Mouse (Mus musculus) cerebellum, adult 18-20 months (tissue): ENCODE data around the gene Shc1.
A peak's percentile ranks its signal among the peaks of the same experiment; 100 is the strongest.

Experiments used
- DNase-seq, 2 experiments: peaks; one replicate each; pipeline ENCODE4 v3.0.0; 2021

The Shc1 gene

DNA sequence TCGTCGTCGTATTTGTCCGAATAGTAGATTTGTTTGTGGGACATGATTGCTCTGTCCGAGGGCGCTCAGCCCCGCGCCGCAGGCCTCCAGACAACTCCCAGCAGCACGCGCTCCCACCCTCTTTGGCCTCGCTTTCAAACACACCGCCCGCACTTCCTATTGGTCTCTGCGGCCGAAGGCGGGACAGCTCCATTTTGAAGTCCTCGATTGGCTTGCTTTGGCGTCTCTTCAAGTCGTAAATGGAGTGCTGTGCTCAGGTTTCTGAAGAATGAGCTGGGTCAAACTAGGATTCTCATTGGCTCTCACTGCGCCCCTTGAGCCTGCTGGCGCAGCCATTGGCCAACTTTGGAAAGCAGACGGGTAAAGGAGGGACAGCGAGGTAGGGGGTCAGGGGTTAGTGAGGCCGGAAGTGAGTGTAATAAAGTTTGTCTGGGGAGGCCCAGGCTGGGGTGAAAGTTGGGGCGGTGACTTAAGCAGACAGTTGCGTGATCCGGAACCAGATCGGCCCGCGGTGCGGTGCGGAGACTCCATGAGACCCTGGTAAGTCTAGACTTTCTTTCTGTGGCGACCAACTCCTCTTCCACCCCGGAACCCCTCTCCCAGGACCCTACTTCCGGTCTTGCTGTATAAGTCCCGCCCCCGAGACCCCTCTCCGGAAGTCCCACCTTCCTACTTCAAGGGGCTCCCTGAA is at the start of gene Shc1, which contains the start of gene Cks1b:
Gene Shc1, plus strand, starts transcription at position 274 of the 691 bp plus-strand sequence.
Gene Cks1b, minus strand, starts transcription at position 214 of the 691 bp plus-strand sequence.
- peak; percentile 83 to 92 for DNase-seq

DNA sequence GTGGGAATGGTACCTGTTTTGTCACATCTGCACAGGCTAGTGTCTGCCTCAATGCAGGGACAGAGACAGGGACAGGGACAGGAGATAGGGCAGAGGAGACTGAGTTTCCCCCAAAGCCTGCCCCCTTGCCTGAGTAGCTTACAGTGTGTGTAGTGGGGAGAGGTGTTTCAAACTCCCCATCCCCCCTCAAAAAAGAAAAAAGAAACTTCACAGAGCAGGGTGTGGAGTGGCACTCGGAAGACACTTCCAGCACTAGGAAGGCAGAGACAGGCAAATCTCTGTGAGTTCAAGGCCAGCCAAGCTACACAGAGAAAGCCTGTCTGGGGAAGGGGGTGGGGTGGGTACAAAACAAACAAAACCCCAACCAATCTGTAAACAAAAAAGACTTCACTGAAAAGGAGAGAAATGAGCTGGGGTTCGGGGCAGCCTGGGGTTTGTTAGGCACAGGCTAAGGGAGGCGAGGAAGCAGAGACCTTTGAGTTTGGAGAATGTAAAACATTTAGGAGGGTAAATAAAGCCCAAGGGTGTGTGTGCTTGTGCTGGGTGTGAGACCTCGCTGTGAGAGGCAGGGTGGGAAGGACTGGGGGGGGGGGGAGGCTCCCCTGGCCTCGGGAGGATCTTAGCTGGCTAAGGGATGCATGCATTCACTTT is 44.5 kb upstream of the Shc1 start:
- DNase-seq, result no peak

DNA sequence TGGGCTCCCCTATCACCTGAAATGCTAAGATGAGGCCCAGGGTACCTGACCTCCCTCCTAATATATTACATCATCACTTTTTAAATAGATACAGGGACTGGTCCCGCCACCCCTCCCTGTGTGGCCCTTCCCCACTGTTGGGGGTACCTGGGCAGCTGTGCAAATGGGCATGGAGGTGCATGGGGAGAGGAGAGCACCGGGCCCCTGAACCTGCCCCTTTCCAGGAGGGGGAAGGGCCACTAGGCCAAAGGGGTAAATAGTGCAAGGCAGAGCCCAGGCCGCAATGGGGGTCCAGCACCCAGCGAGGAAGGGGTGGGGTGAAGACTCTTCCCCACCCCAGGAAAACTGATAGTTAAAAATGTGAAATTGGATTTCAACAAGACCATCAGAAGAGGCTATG is 40.4 kb upstream of the Shc1 start:
- no peak for DNase-seq

DNA sequence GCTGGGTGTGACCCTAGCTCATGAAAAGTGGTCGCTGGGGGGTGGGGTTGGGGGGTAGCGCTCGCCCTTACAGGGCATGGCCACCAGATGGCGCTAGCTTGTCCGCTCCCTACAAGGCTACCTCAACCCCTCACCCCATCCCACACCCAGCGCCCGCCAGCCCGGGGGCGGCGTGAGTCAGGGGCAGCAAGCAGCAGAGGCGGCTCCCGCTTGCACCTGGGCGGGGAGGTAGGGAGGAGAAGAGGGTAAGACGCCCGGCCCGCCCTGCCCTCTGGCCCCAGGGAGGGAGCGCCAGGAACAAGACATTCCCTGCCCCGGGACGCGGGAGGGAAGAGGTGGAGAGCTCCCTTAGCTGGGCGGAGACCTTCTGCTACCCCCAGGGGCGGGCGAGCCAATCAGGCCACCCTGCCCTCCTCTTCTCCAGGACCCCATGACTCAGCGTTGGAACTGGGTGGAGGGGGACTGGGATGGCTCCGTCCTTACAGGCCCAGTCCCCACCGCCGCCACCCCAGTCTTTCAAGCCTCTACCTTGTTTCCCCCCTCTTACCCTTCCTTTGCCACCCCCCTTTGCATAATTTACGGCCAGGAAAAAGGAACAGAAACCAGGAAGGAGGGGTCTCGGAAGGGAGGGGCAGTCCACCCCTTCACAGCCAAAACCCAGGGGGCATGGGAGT is 39.7 kb upstream of the Shc1 start:
- DNase-seq, result peak; percentile 58 to 72

DNA sequence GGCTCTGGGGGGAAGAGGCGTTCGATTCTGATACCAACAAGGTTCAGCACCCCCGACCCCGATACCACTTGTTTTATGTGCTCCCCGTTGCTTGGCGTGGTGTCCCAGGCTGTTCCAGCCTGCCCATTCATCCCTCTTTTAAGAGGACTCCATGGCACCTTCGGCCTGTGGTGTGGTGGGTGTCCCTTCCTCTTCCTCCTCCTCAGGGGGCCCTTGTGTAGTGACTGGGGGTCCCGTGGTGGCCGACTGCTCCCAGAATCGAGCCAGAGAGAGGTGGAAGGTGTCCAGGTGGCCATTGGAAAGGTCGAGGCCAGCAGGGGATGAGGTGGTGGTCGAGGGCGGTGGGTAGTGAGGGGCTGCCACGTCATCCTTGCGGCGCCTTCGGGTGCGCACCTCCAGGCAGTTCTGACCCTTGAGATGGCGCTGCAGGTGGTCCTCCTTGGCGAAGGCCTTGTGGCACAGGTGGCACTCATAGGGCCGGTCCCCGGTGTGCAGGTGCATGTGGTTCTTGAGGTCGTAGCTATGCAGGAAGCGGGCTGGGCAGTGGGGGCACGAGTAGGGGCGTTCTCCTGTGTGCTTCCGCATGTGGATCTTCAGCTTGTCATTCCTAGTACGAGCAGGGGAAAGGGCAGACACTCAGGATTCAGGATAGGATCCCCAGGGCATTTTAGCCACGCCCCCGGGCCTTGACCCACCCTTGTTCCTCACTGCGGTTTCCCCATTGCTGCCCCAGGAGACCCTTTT is 38.7 kb upstream of the Shc1 start:
- DNase-seq, result no peak

DNA sequence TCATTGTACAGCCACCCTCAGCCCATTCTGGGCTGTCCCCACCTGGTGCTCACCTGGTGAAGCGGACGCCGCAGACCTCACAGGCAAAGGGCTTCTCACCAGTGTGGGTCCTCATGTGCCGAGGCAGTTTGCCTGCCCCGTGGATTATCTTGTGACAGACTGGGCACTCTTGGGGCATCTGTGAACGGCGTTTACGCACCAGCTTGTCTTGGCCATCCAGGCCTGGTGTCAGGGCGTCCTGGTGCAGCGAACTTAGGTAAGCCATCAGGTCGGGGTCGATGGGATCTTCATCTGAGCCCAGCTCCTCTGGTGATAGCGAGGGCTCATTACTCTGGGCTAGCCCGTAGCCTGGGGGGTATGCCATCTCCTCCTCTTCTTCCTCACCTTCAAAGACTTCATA is 38.0 kb upstream of the Shc1 start:
- DNase-seq, result no peak

DNA sequence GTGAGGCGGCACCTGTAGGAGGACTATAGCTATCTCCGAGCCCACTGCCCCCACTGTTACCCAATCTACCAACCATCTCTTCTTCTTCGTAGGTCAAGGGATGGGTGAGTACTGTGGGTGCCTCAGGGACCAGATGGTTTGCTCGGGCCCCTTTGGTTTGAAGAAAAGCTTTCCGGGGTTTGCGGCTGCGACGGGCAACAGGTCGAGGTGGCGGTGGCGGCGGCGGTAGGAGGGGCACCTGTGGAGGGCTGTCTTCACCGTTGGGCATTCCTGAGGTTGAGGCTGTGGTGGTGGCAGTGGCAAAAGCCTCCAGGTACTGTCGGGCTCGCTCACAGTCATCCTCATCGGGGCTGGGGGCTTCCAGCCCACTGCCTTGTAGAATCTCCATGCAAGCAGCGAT is 37.5 kb upstream of the Shc1 start:
- DNase-seq, result no peak

DNA sequence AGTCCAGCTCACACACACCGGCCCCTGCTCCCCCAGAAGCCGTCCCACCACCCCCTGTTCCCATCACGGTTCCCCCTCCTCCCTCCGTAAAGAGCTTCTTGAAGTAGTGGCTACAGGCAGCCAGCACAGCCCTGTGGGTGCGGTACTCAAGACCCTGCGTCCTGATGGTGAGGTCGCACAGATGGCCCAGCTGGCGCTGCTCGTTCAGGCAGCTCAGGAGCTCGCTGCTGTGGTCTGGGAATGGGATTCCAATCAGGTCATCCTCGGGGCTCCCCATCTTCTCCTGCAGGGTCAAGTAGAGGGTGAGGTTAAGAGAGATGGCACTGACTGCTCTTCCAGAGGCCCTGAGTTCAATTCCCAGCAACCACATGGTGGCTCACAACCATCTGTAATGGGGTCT is 37.0 kb upstream of the Shc1 start:
- no peak for DNase-seq

DNA sequence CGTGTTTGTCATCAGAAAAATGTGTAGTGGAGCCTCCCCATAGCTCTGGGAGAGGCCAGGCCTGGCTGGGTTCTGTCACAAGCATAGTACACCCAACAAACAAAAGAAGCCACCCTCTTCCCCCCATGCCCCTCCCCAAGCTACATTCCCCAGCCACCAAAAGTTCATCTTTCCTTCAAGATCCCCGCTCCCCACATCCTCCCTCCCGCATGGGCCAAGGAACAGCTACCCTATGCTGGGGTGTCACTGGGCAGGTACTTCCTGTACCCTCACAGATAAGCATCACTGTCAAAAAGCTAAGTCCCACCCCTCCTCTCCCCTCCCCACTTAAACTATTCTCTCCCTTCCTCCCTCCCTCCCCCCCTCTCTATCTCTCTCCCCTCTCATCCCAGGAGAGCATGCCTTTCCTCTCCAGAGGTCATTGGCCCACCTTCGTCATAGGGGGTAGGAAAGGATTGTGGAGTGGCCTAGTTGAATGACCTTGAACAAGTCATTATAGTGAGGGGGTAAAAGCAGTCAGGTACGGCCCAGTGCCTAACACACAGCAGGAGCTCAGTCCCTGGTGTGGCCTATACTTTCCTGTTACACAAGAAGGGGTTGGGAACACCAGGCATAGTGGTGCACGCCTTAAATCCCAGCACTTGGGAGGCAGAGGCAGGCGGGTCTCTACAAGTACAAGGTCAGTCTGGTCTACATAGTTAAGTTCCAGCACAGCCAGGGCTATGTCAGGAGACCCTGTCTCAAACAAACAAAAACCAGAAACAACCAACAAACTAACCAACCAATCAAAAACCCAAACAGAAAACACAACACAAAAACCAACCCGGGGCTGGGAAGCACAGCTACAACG is 36.0 kb upstream of the Shc1 start:
- DNase-seq, result no peak

DNA sequence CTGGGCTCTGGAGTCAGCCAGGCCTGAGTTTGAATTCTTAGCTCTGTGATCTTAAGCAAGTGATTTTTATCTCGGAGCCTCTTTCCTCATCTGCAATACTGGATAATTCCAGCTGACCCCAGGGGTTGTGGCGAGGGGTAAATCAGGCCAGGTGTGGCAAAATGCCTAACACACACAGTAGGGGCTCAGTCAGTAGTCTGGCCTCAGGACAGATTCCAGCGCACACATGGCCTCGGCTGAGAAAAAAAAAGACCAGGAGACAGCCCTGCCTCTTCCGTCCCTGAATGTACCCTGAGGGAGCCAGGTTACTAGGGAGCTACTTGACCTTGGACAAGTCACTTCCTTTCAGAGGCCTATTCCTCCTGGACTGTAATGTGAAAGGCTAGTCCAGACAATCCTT is 35.3 kb upstream of the Shc1 start:
- DNase-seq, result no peak

DNA sequence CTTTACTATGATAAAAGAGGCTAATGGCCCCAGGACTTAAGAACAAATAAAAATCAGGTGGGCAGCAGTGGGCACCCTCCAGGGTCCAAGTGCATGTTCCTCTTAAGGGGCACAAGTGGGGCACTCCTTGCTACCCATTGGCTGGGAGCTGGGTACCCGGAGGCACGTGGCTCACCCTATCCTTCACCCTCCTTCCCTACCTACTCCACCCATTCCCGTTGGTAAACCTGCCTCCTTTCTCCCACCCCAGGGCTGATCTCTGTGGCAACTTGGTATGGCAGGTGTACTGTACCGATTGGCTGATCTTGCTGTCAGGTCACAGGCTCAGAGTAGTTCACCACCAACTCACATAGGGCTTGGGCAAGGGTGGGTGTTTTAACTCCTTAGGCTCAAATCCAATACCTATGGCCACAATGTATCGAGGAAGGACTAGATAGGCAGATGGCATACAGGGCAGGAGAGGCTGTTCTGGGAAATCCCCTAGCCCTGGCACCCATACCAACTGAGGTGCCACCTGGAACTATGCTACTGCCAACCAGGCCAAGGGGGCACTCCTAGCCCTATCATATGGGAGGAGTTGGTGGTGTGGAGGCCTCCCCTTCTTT is 34.5 kb upstream of the Shc1 start:
- DNase-seq, result no peak

DNA sequence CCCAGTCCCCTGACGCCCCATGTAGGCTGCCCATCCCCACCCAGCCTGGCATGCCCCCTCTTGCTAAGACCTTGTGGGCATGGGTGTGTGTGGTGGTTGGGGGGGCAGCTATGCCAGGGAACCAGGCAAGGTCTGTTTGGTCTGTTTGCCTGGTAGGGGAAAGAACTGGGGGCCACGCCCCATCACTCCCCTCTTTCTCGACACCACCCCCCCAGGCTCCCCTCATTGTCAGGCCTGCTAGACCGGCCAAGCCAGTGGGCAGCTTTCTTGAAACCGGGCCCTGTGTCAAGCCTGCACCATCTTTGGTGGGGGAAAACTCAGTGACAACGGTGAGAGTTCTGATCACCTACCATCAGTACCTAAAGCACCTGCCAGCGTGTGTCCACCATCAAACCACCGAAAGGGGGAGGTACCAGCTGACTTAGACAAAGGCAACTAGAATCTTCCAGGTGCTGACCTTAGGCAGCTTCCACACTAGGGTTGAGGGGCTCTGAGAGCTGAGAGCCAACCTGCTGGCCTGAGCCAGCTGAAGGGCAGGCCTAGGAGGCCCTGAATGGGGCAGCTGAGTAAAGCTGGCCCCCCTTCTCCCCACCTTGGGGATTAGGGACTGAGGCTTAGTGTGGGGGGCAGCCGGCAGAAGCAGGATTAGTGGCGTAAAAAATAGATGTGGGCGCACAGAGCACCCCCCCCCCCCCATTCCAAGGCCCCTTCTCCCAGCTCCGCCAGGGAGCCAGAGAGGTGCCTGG is 33.7 kb upstream of the Shc1 start:
- no peak for DNase-seq

DNA sequence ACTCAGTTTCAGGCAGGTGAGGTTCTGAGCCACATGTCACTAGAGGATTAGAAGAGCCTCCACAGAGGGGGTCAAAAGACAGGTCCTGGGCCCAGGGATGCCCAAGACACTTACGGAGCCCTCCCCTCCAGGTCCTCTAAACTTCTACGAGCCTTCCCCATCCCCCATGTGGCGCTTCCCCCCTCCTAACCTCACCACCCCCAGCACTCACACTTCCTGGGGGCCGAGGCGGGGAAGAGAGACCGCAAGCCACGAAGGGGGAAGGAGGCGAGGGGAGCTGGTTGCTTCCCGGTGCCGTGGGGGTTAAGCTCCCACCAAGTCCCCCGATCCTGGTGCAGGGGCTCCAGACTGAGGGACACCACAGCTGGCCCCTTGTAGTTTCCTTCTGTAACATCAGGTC is 32.8 kb upstream of the Shc1 start:
- DNase-seq, result no peak

DNA sequence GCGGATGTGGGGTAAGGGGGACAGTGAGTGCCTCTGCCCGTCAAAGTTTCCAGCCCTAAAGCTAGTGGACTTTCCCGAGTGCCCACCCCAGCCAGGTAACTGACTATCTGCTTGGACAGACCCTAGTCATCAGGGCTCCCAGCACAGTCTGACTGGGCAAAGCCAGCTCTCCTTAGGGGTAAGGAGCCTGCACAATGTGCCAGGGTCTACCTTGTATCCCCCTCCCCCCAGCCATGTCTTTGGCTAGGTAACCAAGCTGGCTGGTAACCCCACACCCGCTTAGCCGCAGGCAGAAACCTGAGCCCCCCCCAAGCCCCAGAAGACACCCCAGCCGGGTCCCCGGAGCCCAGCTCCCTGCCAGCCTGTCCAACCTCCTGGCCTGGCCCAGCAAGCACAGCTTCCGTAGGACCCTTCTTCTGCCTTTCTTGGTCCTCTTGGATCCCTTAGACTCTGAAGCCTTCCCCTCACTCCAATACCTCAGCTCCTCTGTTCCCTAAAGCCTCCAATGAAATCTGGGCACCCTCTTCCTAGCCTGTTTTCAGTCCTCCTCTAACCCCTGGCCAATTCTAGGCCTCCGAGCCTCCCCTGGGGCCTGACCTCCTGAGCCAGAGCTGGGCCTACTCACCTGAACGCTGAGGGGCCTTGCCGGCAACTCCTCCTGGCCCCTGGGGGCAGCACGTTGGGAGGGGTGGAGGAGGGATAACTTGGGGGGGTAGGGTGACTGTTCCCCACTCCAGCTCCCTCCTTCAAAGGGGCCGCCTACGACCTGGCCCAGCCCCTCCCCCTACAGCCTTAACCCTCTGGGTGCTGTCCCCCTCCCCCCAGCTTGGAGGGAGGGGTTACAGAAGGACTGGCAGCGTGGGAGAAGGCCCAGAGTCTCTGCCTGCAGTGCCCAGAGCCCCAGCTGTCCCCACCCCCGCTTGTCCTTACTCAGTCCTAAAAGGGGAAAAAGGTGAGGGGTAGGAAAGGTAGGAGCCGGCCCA is 31.5 kb upstream of the Shc1 start:
- no peak for DNase-seq

DNA sequence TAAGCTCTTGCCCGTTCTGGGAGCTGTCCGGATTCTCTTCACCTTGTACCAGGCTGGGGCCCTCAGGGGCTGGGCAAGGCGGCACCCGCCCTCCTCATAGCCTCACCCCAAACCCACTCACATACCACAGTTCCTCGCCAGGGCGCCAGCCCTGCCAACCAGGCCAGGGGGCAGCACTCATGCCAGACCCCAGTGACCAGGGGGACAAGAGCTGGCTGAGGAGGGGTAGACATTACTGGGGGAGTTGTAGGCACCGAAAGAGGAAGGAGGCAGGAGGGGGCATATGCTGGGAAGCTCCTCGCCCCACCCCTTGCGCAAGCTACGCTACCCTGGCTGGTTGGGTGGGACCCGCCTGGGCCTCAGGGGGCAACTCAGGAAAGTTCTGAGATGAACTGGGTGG is 30.6 kb upstream of the Shc1 start:
- no peak for DNase-seq

DNA sequence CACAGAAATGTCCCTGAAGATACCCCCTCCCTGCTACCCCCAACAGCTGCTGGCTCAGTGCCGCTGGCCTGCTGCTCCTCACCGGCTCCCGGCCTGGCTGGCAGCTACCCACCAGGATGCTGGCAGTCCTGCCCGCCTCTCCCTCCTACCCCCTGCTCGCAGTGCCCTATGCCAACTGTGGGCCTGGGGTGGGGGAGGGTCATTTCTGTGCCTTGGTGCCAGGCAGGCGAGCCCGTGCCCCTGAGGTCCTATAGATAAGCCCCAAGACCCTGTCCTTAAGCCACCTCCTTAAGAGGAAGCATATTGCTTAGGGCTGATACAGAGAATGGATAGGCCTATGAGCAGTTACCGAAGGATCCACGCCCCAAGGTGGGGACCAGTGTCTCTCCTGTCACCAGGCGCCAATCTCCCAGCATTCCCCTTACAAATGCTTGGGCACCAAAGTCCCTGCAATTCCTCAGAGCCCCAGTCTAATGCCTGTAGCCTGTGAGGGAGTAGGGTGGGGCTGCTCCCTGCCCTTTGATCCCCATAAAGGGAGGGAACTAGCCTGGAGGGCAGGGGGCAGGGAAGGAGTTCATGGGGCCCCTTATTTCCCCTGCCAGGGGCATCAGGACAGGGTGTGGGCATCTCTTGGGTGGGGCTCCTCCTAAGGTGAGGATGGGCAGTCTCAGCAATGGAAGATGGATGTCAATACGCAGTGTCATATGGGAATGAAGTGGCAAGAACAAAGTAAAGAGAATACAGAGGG is 29.9 kb upstream of the Shc1 start:
- DNase-seq, result peak in 1 of 2 experiments; percentile 55

DNA sequence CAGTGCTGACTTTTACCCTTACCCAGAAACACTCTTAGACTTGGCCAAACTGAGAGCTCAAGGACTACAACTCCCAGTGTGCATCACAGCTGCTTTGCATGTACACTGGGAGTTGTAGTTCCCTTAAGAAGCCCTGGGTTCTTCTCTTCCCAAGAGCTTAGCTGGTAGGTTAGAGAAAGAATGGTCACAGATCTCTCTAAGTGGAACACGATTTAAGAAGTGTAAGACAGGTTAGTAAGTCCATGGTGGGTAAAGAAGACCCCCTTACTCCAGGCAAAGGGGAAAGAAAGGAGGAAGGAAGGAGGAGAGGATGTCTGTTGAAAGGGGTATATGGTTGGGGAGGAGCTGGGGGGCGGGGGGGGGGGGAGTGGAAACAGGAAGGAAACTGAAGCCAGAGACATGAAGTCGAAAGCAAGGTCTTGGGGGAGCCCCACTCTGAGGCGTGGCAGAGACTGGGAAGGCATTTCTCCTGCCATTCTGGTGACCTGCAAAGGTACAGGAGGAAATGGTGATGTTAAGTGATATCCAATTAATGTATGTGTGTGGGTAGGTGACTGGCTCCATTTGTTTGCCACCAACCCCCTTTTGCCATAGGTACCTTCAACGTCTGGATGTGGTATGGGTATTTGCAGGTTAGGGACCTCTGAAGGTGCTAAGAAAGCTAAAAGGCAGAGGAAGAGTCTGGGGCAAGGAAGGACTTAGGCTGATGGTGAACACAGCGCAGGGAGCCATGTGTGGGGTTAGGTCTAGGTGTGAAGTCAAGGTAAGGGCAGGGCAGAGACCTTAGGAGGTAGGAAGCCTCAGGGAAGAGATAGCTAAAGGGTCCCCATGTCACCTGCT is 29.1 kb upstream of the Shc1 start:
- peak in 1 of 2 experiments; percentile 40 for DNase-seq

DNA sequence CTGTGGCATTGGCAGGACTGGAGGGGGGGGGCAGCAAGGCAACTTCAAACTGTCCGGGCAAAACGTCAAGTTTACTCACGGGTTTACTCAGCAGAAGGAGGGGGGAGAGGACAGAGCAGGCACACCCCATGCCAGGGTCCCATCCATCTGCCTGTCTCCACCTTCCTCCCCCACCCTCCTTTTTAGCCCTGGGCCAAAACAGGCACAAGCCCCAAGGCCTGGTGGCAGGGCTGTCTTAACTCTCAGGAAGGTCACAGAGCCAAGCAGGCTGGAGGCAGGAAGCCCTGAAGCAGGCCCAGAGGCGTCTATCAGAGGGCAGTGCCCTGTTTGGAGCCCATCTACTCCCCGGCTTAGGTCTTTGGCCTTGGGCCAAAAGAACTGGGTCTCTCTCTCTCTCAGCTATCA is 28.1 kb upstream of the Shc1 start:
- DNase-seq, result peak in 1 of 2 experiments; percentile 41
